Mouse (Mus musculus) liver, embryonic 11.5 days (tissue): ENCODE measurements around the gene Kcnk5. TPM values are rescaled to one million over a fixed set of nuclear protein-coding genes. Genes with fewer than 3 reads are reported as not detected.

Experiments used
- ATAC-seq: fragments of 200-750 bp; cut with Nextera tagmentation; replicated peaks from 2 replicates; pipeline ENCODE4 v1.8.0; 2017; ENCODE audit warnings: moderate number of reproducible peaks, mild to moderate bottlenecking, moderate TSS enrichment, moderate library complexity; ENCODE audit not compliant: low FRiP score
- DNase-seq: peaks from one replicate; pipeline ENCODE4 v3.0.0-alpha.2; 2017; ENCODE audit warnings: low spot score
- H3K27ac ChIP-seq: fragments of 300-500 bp; sonication (generic); 2 replicates; pipeline ENCODE4 v1.5.1; 2014; ENCODE audit warnings: mild to moderate bottlenecking, low read depth, low read length, control low read depth
- H3K27me3 ChIP-seq: fragments of 300-500 bp; sonication (generic); replicated peaks from 2 replicates; pipeline ENCODE4 v1.6.1; 2014; ENCODE audit warnings: low read length, mixed read lengths; ENCODE audit not compliant: control insufficient read depth, insufficient read depth
- H3K36me3 ChIP-seq: fragments of 300-500 bp; sonication (generic); 2 replicates; pipeline ENCODE4 v1.6.1; 2014; ENCODE audit warnings: mild to moderate bottlenecking, low read length, moderate library complexity, mixed read lengths; ENCODE audit not compliant: control insufficient read depth, insufficient read depth
- H3K4me1 ChIP-seq: fragments of 300-500 bp; sonication (generic); replicated peaks from 2 replicates; pipeline ENCODE4 v1.6.1; 2014; ENCODE audit warnings: low read length, mixed read lengths; ENCODE audit not compliant: control insufficient read depth, insufficient read depth
- H3K4me2 ChIP-seq: fragments of 300-500 bp; sonication (generic); 2 replicates; pipeline ENCODE4 v1.6.1; 2014; ENCODE audit warnings: mild to moderate bottlenecking, control low read depth, moderate library complexity
- H3K4me3 ChIP-seq: fragments of 300-500 bp; sonication (generic); 2 replicates; pipeline ENCODE4 v1.5.1; 2014; ENCODE audit warnings: low read depth, low read length, control low read depth
- H3K9ac ChIP-seq: fragments of 300-500 bp; sonication (generic); 2 replicates; pipeline ENCODE4 v1.6.1; 2014; ENCODE audit warnings: low read depth, low read length, control low read depth
- H3K9me3 ChIP-seq: fragments of 300-500 bp; sonication (generic); 2 replicates; pipeline ENCODE4 v1.6.1; 2016; ENCODE audit warnings: low read length, inconsistent platforms, mixed read lengths; ENCODE audit not compliant: control insufficient read depth
- WGBS: fragments of 180-500 bp; shearing (Covaris S2); extraction: QIAGEN DNeasy Blood & Tissue Kit; methylation state at CpG from one replicate; pipeline ENCODE4 v1.1.7; 2014; 5-methylcytosine and 5-hydroxymethylcytosine counted together
- polyA plus RNA-seq: library from polyadenylated mRNA; unstranded; fragments of >200 nt; fragmentation: Nextera tagmentation; extraction: Ambion mirVana; gene quantifications from 2 replicates; pipeline ENCODE4 v1.2.1, GENCODE M21; 2014

The Kcnk5 gene
- polyA plus RNA-seq, 1 experiment from 2014 or later: 9.6 TPM

- no peak overlapping the region for H3K27ac ChIP-seq
- H3K4me3 ChIP-seq: no peak overlapping the region
- no peak for ATAC-seq
- H3K9ac ChIP-seq: no peak overlapping the region
- no peak overlapping the region for H3K4me2 ChIP-seq
- no peaks in the 10 kb centered on the region for H3K36me3 ChIP-seq
- H3K4me1 ChIP-seq: no peaks in the 10 kb centered on the region
- no peaks in the 10 kb centered on the region for H3K27me3 ChIP-seq
- H3K9me3 ChIP-seq: no peaks in the 10 kb centered on the region
- WGBS: 71% methylated on average over 1 of the region's 1 CpGs
- no peak for DNase-seq
These were observed 70.7 kb downstream of the Kcnk5 start for GRCm38 (mm10) chr14:20110945-20111344.

- no peaks in the 10 kb centered on the region for H3K36me3 ChIP-seq
- 0 out of 2 replicates have a peak, but pooled peaks cover 4% of the 10 kb centered on the region for H3K4me1 ChIP-seq
- H3K4me3 ChIP-seq: no peak overlapping the region
- 53% methylated on average over 6 of the region's 6 CpGs for WGBS
- no peak for DNase-seq
- no peaks in the 10 kb centered on the region for H3K27me3 ChIP-seq
- no peak overlapping the region for H3K9ac ChIP-seq
- no peak overlapping the region for H3K27ac ChIP-seq
- no peaks in the 10 kb centered on the region for H3K9me3 ChIP-seq
- no peak for ATAC-seq
- no peak overlapping the region for H3K4me2 ChIP-seq
These were observed 75.3 kb downstream of the Kcnk5 start for GRCm38 (mm10) chr14:20106271-20106670.

- no peak for DNase-seq
- Histone ChIP-seq H3K9me3 (no peaks in the 10 kb centered on the region), H3K27me3 (no peaks in the 10 kb centered on the region), H3K9ac (no peak overlapping the region), H3K4me1 (0 out of 2 replicates have a peak, but pooled peaks cover 4% of the 10 kb centered on the region), H3K4me2 (no peak overlapping the region), H3K36me3 (no peaks in the 10 kb centered on the region), H3K4me3 (no peak overlapping the region), H3K27ac (no peak overlapping the region)
- no peak for ATAC-seq
- 53% methylated on average over 4 of the region's 4 CpGs for WGBS
These were observed 78.4 kb downstream of the Kcnk5 start for GRCm38 (mm10) chr14:20103207-20103606.

GRCm38 (mm10) chr14:20098061-20098460 is 83.5 kb downstream of the Kcnk5 start:
- WGBS: 30% methylated on average over 5 of the region's 5 CpGs
- H3K36me3 ChIP-seq: no peaks in the 10 kb centered on the region
- no peak for ATAC-seq

GRCm38 (mm10) chr14:20094942-20095341 is 86.7 kb downstream of the Kcnk5 start:
- WGBS: 26% methylated on average over 5 of the region's 5 CpGs
- H3K4me2 ChIP-seq: no peak overlapping the region
- no peak for ATAC-seq

More at GRCm38 (mm10) chr14:20098061-20098460, 83.5 kb downstream of the Kcnk5 start:
- H3K4me1 ChIP-seq: no peaks in the 10 kb centered on the region
- H3K9ac ChIP-seq: no peak overlapping the region
- H3K4me3 ChIP-seq: no peak overlapping the region
- no peak overlapping the region for H3K4me2 ChIP-seq
- H3K27ac ChIP-seq: no peak overlapping the region
- DNase-seq: no peak
- no peaks in the 10 kb centered on the region for H3K9me3 ChIP-seq
- H3K27me3 ChIP-seq: no peaks in the 10 kb centered on the region

GRCm38 (mm10) chr14:20093493-20093892 is 88.1 kb downstream of the Kcnk5 start:
- Histone ChIP-seq H3K27ac (no peak overlapping the region), H3K9me3 (no peaks in the 10 kb centered on the region), H3K4me2 (no peak overlapping the region), H3K4me1 (no peaks in the 10 kb centered on the region), H3K36me3 (no peaks in the 10 kb centered on the region), H3K4me3 (no peak overlapping the region), H3K9ac (no peak overlapping the region), H3K27me3 (no peaks in the 10 kb centered on the region)
- DNase-seq (no peak), ATAC-seq (no peak)
- 19% methylated on average over 7 of the region's 7 CpGs for WGBS

More at GRCm38 (mm10) chr14:20094942-20095341, 86.7 kb downstream of the Kcnk5 start:
- no peak for DNase-seq
- H3K27me3 ChIP-seq: no peaks in the 10 kb centered on the region
- no peaks in the 10 kb centered on the region for H3K9me3 ChIP-seq
- no peak overlapping the region for H3K9ac ChIP-seq
- no peak overlapping the region for H3K4me3 ChIP-seq
- no peaks in the 10 kb centered on the region for H3K4me1 ChIP-seq
- no peaks in the 10 kb centered on the region for H3K36me3 ChIP-seq
- H3K27ac ChIP-seq: no peak overlapping the region

Other genes with a start within 250 kb of the Kcnk5 start
- 23.7 and 32.7 TPM in 2 replicates for gene Gng2, start 204.2 kb downstream of the Kcnk5 start, polyA plus RNA-seq
- gene Saysd1, start 43.3 kb downstream of the Kcnk5 start, polyA plus RNA-seq: 7.7 TPM in 2 replicates
- gene Kcnk16, start 87.4 kb upstream of the Kcnk5 start, polyA plus RNA-seq: 1.9 and 2.2 TPM in 2 replicates
- gene Nudt13, start 112.9 kb upstream of the Kcnk5 start, polyA plus RNA-seq: 10.0 and 12.2 TPM in 2 replicates
- 76.1 and 80.5 TPM in 2 replicates for gene Ecd, start 166.3 kb upstream of the Kcnk5 start, polyA plus RNA-seq
- 22.6 and 24.2 TPM in 2 replicates for gene Fam149b, start 166.4 kb upstream of the Kcnk5 start, polyA plus RNA-seq
- 174 and 191 TPM in 2 replicates for gene Dnajc9, start 207.1 kb upstream of the Kcnk5 start, polyA plus RNA-seq
- gene Mrps16, start 211.8 kb upstream of the Kcnk5 start, polyA plus RNA-seq: 116 and 119 TPM in 2 replicates